Mouse (Mus musculus) gastrocnemius, postnatal 25 days (tissue): ENCODE measurements around the gene Camkk1. TPM values are rescaled to one million over a fixed set of nuclear protein-coding genes. Genes with fewer than 3 reads are reported as not detected.

ENCODE experiments used
- DNase-seq: peaks from one replicate; pipeline ENCODE4 v3.0.0; 2022
- long read RNA-seq, 2 experiments: library from polyadenylated mRNA; stranded (forward); transcript quantifications; one replicate each; pipeline ENCODE4 v2.0.0; 2021
- total RNA-seq, 2 experiments: library from RNA; stranded (reverse); gene quantifications; 1 replicate in 1 of 2; 2 replicates in 1 of 2; pipeline ENCODE4 v1.2.3; 2021

Camkk1 gene
- total RNA-seq = 1 to 10 TPM in 1 of 2 experiments, under 1 TPM in 1; 1.00 to 1.2 TPM
- long read RNA-seq, experiment 1, partial matches to known transcripts = 0 of 1 reads
- long read RNA-seq, experiment 1, other reads (novel, unspliced or antisense) = 0 of 1 reads
- long read RNA-seq, experiment 2, partial matches to known transcripts = 0 of 3 reads
- long read RNA-seq, experiment 2, other reads (novel, unspliced or antisense) = 3 of 3 reads

DNA sequence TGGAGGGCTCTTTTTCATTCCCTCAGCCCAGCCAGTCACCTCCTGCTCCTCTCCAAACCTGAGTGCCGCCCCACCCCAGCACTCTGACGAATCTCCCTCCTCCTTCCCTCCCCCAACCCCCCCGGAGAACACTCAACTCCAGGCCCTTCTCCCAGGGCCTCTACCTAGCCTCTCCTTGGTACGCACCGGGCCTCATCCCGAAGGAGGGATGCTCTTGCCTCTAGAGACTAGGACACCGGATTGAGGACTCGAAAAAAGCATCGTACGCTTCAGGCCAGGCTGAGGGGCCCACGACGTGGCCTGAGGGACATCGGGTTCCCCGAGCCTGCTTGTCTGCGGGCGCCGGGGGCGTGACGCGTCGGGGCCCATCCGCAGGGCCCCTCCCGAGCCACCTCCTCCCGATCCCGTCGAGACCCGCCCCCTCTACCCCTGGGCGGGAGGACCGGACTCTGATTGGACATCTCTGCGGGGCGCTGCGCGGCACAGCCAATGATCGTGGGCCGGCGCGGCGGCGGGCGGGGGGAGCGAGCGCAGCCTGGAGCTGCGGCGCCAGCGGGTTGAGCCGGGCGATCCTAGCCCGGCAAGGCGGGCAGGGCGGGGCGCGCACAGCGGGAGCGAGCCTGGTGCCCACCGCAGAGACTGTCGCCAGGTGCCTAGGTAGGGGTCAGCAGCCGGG is at the start of gene Camkk1:
Gene Camkk1, plus strand, starts transcription at position 538 of the 676 bp plus-strand sequence.
- DNase-seq = peak; percentile 94

DNA sequence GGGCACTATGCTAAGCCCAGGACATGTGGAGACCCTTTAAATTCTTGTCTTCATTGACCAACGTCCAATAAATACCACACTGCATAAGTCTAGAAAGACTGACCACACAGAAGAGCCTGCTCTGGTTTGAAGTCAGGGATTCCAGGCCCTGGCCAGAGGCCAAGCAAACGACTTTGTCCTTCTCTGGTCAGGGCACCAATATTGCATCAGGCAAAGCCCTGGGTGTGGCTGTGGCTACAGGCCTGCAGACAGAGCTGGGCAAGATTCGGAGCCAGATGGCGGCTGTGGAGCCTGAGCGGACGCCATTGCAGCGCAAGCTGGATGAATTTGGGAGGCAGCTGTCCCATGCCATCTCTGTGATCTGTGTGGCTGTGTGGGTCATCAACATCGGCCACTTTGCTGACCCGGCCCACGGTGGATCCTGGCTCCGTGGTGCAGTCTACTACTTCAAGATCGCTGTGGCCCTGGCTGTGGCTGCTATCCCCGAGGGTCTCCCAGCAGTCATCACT is 43.8 kb upstream of the Camkk1 start:
- no peak for DNase-seq

DNA sequence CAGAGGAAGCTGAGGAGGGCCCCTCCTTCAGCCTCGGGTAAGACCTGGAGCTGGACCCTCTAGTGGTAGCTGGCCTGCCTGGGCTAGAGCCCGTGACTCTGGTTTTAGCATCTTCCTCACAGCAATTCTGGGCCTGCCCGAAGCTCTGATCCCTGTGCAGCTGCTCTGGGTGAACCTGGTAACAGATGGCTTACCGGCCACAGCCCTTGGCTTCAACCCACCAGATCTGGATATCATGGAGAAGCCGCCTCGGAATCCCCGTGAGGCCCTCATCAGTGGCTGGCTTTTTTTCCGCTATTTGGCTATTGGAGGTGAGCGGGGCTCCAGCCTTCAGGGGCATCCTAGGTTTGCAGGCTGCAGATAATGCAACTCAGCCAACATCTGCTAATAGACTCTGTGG is 36.3 kb upstream of the Camkk1 start:
- DNase-seq = no peak

DNA sequence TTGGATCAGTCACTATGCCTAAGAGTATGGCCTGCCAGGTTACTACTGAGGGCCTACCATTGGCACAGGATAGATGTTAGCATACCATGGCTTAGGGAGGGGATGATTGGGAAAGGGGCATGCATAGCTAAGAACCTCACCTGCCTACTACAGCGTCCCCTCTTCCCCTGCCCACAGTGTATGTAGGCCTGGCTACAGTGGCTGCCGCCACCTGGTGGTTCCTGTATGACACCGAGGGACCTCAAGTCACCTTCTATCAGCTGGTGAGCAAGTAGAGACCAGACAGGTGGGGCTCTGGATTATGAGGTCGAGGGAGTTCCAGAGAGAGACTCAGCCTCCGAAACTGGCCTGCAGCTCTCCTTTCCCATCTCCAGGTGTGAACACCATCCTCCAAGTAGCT is 35.5 kb upstream of the Camkk1 start:
- no peak for DNase-seq

GRCm38 (mm10) chr11:72986745-72987144 is 32.1 kb upstream of the Camkk1 start:
- no peak for DNase-seq

DNA sequence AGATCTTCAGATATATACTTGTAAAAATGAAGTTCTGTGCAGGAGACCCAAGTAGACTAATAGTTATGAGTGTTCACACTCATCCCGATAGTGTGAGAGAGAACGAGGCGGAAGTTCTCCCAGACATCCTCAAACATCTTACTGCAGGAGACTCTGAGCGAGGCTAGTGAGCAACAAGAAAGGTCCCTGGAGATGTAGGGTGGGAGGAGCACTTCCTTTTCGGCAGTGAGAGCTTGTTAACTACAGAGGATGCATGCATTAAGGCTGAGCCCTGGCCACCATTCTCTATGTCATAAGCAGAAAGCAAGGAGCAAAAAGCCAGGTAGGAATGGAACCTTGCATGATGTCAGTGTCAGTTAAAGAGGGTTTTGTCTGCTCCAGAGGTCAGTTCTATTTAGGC is 31.6 kb upstream of the Camkk1 start:
- DNase-seq = no peak

- no peak for DNase-seq
These were observed 31.0 kb upstream of the Camkk1 start for GRCm38 (mm10) chr11:72987807-72988206.

DNA sequence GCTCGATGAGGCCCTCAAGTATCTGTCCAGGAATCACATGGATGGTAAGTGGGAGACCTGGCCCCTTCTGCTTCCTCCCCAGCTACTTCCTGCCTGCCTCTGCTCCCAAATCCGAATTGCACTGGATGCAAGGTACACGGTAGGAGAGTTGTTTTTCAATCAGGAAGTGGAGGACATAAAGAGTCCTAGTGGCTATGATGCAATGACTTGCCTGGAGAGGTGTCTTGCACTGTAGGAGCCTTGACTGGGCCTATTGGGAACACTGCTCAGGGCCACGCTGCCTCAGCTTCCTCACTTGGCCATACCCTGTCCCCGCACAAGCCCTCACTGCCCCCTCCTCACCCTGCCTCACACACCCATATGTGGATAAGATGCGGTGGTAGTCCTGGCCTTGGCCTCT is 29.8 kb upstream of the Camkk1 start:
- no peak for DNase-seq

GRCm38 (mm10) chr11:72990688-72991087 is 28.1 kb upstream of the Camkk1 start:
- DNase-seq = no peak

DNA sequence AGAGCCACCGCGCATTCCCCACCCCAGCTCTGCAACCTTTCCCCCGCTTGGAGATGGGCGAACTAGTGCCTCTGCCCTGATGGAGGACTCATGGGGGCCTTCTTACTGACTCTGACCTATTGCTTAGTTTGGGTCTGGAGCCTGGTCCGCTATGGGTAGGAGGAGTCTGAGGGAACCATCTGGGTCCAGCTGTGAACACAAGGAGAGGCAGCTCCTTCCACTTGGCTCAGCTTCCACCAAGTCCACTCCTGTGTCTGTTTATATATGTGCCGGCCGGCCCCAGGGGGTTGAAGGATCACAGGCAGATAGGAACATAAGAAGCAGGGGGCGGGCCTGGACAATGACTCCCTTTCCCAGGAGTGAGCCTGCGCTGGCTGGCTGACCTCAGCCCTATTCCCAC is 26.8 kb upstream of the Camkk1 start:
- DNase-seq = no peak

- DNase-seq = no peak
These were observed 22.5 kb upstream of the Camkk1 start for GRCm38 (mm10) chr11:72996346-72996745.

- no peak for DNase-seq
These were observed 22.0 kb upstream of the Camkk1 start for GRCm38 (mm10) chr11:72996781-72997180.

GRCm38 (mm10) chr11:72997529-72998326 is 21.1 kb upstream of the Camkk1 start:
- DNase-seq = no peak

DNA sequence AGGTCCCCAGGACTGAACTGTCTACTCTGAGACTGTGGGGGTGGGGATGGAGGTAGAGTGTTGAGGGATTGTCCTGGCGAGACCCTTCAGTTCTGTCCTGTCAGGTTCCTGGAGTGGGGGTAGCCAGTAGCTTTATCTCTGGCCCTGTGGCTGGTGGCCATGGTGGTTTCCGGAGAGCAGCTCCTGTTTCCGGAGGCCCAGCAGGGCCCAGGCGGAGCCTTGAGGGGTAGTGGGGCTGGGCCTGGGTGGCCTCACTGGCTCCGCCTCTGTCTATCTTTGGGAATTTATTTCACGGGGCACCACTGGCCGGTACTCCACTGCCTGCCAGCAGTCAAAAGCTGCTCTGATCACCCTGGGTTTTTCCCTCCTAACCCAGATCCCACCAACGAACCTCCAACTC is 20.0 kb upstream of the Camkk1 start, which contains the start of gene P2rx1:
Gene P2rx1, plus strand, starts transcription at position 333 of the 400 bp plus-strand sequence.
- DNase-seq = no peak

DNA sequence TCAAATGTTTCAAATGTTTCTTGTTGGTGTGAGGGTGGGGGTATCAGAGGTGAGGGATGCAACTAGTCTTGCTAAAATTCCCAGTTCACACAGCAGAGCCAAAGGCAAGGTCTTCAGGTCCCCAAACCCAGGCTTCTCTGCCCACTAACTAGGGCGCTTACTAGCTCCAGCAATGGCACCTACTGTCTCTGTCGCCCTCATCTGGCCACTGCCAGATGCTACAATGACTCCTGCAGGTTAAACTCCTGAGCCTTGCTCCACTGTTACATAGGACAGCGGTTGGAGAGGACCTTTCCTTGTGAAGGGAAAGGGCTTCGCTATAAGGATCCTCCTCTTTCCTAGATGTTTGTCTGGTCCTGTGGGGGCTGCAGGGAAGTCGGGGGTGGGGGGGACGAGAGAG is 17.8 kb upstream of the Camkk1 start:
- peak; percentile 44 for DNase-seq

GRCm38 (mm10) chr11:73006377-73006776 is 12.4 kb upstream of the Camkk1 start:
- DNase-seq = no peak

DNA sequence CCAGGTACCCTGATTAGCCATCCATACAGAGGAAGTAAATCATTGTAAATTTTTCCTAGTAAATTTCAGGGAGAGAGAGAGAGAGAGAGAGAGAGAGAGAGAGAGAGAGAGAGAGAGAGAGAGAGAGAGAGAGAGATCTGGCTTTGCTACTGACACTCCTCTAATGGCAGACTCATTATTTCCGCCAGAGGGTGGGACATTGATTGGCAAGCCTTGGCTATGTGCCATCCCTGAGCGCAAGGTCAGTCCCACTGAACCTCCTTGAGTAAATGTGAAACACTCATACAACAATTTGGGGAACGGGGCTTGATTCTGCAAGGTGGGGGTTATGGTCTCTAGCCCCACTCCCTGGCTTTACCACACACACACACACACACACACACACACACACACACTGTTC is 11.7 kb upstream of the Camkk1 start:
- DNase-seq = no peak

DNA sequence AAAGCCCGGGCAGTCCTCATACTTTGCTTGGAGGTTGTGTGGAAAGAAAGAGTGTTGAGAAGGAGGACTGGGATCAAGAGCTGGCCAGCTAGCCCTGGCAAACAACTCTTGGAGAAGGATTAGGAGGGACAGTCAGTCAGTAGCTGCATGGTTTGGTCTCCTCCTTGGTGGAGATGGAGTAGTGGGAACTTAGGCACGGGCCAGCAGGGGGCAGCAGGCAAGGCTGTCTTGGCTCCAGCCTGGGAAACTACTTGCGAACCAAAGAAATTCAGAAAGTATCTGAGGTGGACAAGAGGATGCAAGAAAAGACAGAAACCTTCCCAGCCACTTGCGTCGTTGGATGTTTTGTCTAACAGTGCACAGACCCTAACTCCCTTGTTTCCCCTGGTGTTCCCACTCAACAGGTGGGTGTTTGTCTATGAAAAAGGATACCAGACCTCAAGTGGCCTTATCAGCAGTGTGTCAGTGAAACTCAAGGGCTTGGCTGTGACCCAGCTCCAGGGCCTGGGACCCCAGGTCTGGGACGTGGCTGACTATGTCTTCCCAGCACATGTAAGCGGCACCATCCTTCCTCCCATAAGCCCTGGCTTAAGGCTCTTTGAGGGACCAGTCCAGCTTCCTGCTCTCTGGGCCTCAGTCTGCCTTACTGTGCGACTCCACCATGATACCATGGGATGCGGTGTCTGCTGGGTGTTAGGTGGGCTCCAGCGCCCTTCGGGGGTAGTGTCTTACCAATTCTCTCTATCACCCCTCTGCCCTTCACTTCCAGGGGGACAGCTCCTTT is 10.9 kb upstream of the Camkk1 start:
- DNase-seq = peak; percentile 31

- no peak for DNase-seq
These were observed 10.0 kb upstream of the Camkk1 start for GRCm38 (mm10) chr11:73008826-73009225.

DNA sequence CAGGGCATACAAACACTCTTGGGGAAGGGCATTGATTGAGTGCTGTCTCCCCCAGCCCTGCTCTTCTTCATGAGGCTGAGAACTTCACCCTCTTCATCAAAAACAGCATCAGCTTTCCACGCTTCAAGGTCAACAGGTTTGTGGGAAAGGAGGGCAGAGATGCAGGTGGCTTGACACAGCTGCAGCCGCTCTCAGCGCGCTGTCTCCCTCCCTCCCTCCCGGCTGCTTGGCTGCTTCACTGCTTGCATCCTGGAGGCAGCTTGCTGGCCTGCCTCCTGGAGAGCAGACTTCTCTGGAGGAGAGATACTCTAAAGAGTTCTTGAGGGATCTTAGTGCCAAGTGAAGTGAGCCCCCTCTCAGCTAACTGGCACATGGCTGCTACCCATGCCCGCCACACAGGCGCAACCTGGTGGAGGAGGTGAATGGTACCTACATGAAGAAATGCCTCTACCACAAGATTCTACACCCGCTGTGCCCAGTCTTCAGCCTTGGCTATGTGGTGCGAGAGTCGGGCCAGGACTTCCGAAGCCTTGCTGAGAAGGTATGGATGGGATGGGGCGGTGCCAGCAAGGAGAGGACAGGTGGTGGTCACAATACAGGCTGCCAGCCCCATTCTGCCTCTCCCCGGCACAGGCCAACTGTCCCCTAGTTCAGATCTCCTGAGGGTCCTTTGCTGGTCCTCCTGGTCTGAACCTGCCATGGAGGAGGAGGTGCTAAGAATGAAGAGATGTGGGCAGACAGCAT is 9.1 kb upstream of the Camkk1 start:
- peak; percentile 29 for DNase-seq

DNA sequence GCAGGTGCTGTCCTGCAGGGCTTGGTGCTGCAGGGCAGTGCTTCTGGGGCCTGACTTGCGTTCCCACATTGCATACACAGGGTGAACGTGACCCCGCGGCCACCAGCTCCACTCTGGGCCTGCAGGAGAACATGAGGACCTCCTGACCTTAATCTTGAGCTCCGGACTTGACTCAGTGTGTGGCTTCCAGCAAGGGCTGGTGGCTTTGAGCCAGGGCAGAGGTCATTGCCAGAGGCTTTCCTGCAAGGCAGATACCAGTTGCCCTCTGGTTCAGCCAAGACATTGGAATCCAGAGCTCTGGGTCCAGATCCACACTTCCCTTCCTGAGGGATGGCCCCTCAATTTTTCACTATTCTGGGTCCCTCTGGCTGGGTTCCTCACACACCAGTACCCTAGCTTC is 4.8 kb upstream of the Camkk1 start:
- DNase-seq = no peak
